9 mouse cellular contexts compared by ENCODE assay signal in genomic region chr6:92269019-92269418, GRCm38 (mm10). TPM values are rescaled to one million over a fixed set of nuclear protein-coding genes. Genes with fewer than 3 reads are reported as not detected.
DNase-seq lines count a peak whose midpoint lies in the region; ATAC-seq and TF ChIP-seq lines count a peak whose summit lies in the region.
"Had no signal": no experiment of that assay in that cellular context is flagged by ENCODE, and none has a peak within 500 bp of the region (broad histone marks: within the 10 kb centered on the region; RNA-seq: fewer than 3 reads in every experiment).

No protein-coding gene starts in this region.

- WGBS in kidney, embryonic 16.5 days = 13% methylated on average over 4 of the region's 4 CpGs
- WGBS in liver, embryonic 11.5 days = 13% methylated on average over 4 of the region's 4 CpGs

- H3K27me3 ChIP-seq in E14TG2a.4 (ENCODE audit: insufficient read depth, low read length) = peaks cover 2% of the 10 kb centered on the region; the same call in 1 of the 2 replicates
- H3K27me3 ChIP-seq in kidney, embryonic 16.5 days (ENCODE audit: insufficient read depth, low read length) = no peaks in the 10 kb centered on the region
- no peaks in the 10 kb centered on the region for H3K27me3 ChIP-seq in liver, embryonic 11.5 days (replicated peaks; ENCODE audit: control insufficient read depth, insufficient read depth, low read length)
- H3K27me3 ChIP-seq: limb, embryonic 15.5 days had no signal

- peak; percentile 73 for TF ChIP-seq CTCF in E14TG2a.4 (conservative IDR thresholded peaks at IDR 0.05; ENCODE audit: low read length)
- TF ChIP-seq CTCF in cortical plate, adult 2 months (IDR thresholded peaks at IDR 0.05; ENCODE audit: extremely low read depth, insufficient read depth, low read length) = peak; percentile 97

- ATAC-seq in kidney, embryonic 16.5 days (ENCODE audit: low FRiP score, low TSS enrichment) = peak; percentile 67; the same call in 1 of the 2 replicates
- ATAC-seq in liver, embryonic 11.5 days (replicated peaks; ENCODE audit: low FRiP score) = no peak

- H3K36me3 ChIP-seq in E14TG2a.4 (ENCODE audit: insufficient read depth, low read length) = no peaks in the 10 kb centered on the region
- no peaks in the 10 kb centered on the region for H3K36me3 ChIP-seq in kidney, embryonic 16.5 days (ENCODE audit: insufficient read depth, low read length)
- H3K36me3 ChIP-seq in liver, embryonic 11.5 days (ENCODE audit: control insufficient read depth, insufficient read depth, low read length) = no peaks in the 10 kb centered on the region
- H3K36me3 ChIP-seq: limb, embryonic 15.5 days had no signal

- H3K4me2 ChIP-seq in kidney, embryonic 16.5 days (replicated peaks; ENCODE audit: low read depth, low read length) = no peak overlapping the region
- H3K4me2 ChIP-seq in liver, embryonic 11.5 days = no peak overlapping the region
- H3K4me2 ChIP-seq: limb, embryonic 15.5 days had no signal

- TF ChIP-seq POLR2A in cortical plate, adult 2 months (IDR thresholded peaks at IDR 0.05; ENCODE audit: extremely low read depth, insufficient read depth, low read length) = no peak

- H3K9ac ChIP-seq in kidney, embryonic 16.5 days (replicated peaks; ENCODE audit: low read length) = no peak overlapping the region
- no peak overlapping the region for H3K9ac ChIP-seq in liver, embryonic 11.5 days (ENCODE audit: low read depth, low read length)
- H3K9ac ChIP-seq: limb, embryonic 15.5 days had no signal

- peak; percentile 67 to 70 for DNase-seq in adrenal gland, adult 18-20 months (ENCODE audit: low spot score in 2 of 2)
- peak; percentile 30 to 56 for DNase-seq in gastrocnemius, postnatal 36 days
- peak; percentile 67 for DNase-seq in liver, embryonic 11.5 days (ENCODE audit: low spot score)
- DNase-seq in retina, adult 2 months (ENCODE audit: low read depth, low spot score) = peak; percentile 47
- peak; percentile 58 for DNase-seq in urinary bladder, postnatal 14 days (ENCODE audit: low spot score)

- no peak overlapping the region for H3K4me3 ChIP-seq in E14TG2a.4 (replicated peaks; ENCODE audit: low read length)
- H3K4me3 ChIP-seq in cortical plate, adult 2 months (ENCODE audit: insufficient read depth, low read length) = no peak overlapping the region
- no peak overlapping the region for H3K4me3 ChIP-seq in kidney, embryonic 16.5 days (ENCODE audit: low read length)
- no peak overlapping the region for H3K4me3 ChIP-seq in liver, embryonic 11.5 days (ENCODE audit: low read depth, low read length)
- H3K4me3 ChIP-seq: limb, embryonic 15.5 days had no signal

- H3K27ac ChIP-seq in cortical plate, adult 2 months (ENCODE audit: insufficient read depth, low read length) = no peak overlapping the region
- no peak overlapping the region for H3K27ac ChIP-seq in kidney, embryonic 16.5 days (ENCODE audit: low read length)
- no peak overlapping the region for H3K27ac ChIP-seq in liver, embryonic 11.5 days (ENCODE audit: low read depth, low read length)
- H3K27ac ChIP-seq: limb, embryonic 15.5 days had no signal

- no peaks in the 10 kb centered on the region for H3K9me3 ChIP-seq in E14TG2a.4 (ENCODE audit: low read length)
- H3K9me3 ChIP-seq in kidney, embryonic 16.5 days (ENCODE audit: low read length) = no peaks in the 10 kb centered on the region
- no peaks in the 10 kb centered on the region for H3K9me3 ChIP-seq in liver, embryonic 11.5 days (ENCODE audit: control insufficient read depth, low read length)
- H3K9me3 ChIP-seq: limb, embryonic 15.5 days had no signal

- intact Hi-C loops in gastrocnemius, postnatal 36 days (cut with DNase I) = loop anchor here (2.0 to 5.0 kb wide), 3 partner anchors 50 to 367 kb away; partner anchors contain the start of gene 4930590J08Rik

- H3K4me1 ChIP-seq in E14TG2a.4 (replicated peaks; ENCODE audit: low read depth, low read length) = peaks cover 23% of the 10 kb centered on the region
- no peaks in the 10 kb centered on the region for H3K4me1 ChIP-seq in cortical plate, adult 2 months (ENCODE audit: control insufficient read depth, insufficient read depth, low read length)
- H3K4me1 ChIP-seq in kidney, embryonic 16.5 days (ENCODE audit: insufficient read depth, low read length) = no peaks in the 10 kb centered on the region
- 0 out of 2 replicates have a peak, but pooled peaks cover 4% of the 10 kb centered on the region for H3K4me1 ChIP-seq in liver, embryonic 11.5 days (replicated peaks; ENCODE audit: control insufficient read depth, insufficient read depth, low read length)
- H3K4me1 ChIP-seq: limb, embryonic 15.5 days had no signal

RNA-seq across cellular contexts. Expression of gene Trh, which starts 24.6 kb away (rescaled TPM):
- not detected for total RNA-seq in adrenal gland, adult 18-20 months (2021)
- polyA plus RNA-seq in cortical plate, adult 2 months (2012; rRNA removed) = 1.5 and 1.9 TPM in 2 replicates
- total RNA-seq in gastrocnemius, postnatal 36 days (2021) = not detected
- polyA plus RNA-seq in kidney, embryonic 16.5 days (2015; fragmentation: Nextera tagmentation; extraction: Ambion mirVana) = 7.2 TPM in 2 replicates
- not detected in 2 replicates for polyA plus RNA-seq in liver, embryonic 11.5 days (2014; fragmentation: Nextera tagmentation; extraction: Ambion mirVana)
- polyA plus RNA-seq: limb, embryonic 15.5 days had no signal

RNA-seq across cellular contexts. Expression of gene Rbsn, which starts 54.3 kb away (rescaled TPM):
- total RNA-seq in adrenal gland, adult 18-20 months (2021) = 10 to 100 TPM; 18.5 to 22.8 TPM
- 23.8 and 24.2 TPM in 2 replicates for polyA plus RNA-seq in cortical plate, adult 2 months (2012; rRNA removed)
- 10 to 100 TPM in 1 of 2 experiments, 1 to 10 TPM in 1; 9.8 to 10.0 TPM for total RNA-seq in gastrocnemius, postnatal 36 days (2021)
- polyA plus RNA-seq in kidney, embryonic 16.5 days (2015; fragmentation: Nextera tagmentation; extraction: Ambion mirVana) = 25.2 and 25.3 TPM in 2 replicates
- polyA plus RNA-seq in liver, embryonic 11.5 days (2014; fragmentation: Nextera tagmentation; extraction: Ambion mirVana) = 12.7 and 13.1 TPM in 2 replicates
